Mouse (Mus musculus): ENCODE data around the gene Aff1.

DNA sequence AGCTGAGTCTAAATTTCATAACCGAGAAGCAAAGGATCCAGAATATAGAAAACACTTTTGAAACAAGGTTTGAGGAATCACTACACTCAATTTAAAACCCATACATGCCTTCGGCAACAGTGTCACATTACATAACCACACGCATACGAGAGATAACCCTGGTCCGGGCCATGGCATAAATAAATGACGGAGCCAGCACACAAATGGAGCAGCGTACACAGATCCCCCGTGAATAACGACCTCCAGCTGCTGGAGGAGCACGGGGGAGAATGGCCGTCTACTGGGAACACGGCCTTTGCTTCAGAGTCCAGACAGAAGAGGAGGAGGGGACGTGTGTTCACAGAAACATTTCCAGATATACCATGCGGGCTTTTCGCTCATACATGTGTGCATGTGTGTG, 197.6 kb downstream of the Aff1 start:
- TF ChIP-seq CTCF (IDR thresholded peaks at IDR 0.05; ENCODE audit: extremely low read depth, insufficient read depth, insufficient read length, insufficient replicate concordance) (no peak), POLR2A (IDR thresholded peaks at IDR 0.05; ENCODE audit: low read depth, low read length) (no peak)

Data from spleen, adult 2 months (tissue).